Mouse (Mus musculus) MEL (cell line): ENCODE data around the gene Kcna7. TPM values are rescaled to one million over a fixed set of nuclear protein-coding genes. Genes with fewer than 3 reads are reported as not detected.
A peak's percentile ranks its signal among the peaks of the same experiment; 100 is the strongest.

Experiments used
- DNase-seq: peaks from one replicate; pipeline ENCODE4 v3.0.0; 2011; ENCODE audit warnings: low read depth, low spot score
- H3K27ac ChIP-seq: 2 replicates; pipeline ENCODE4 v1.5.1; 2012; ENCODE audit warnings: low read depth, mild to moderate bottlenecking, control low read depth, low read length, moderate library complexity; ENCODE audit not compliant: control insufficient read depth
- H3K27me3 ChIP-seq, 2 experiments: fragments of 150-350 bp in 1 of 2; sonication (generic) in 1 of 2; 2 replicates each; pipeline ENCODE4 v1.6.1; 2012; ENCODE audit warnings: low read length in 2 of 2, mild to moderate bottlenecking in 2 of 2, improper control_type of control experiment in 1 of 2, moderate library complexity in 1 of 2; ENCODE audit not compliant: insufficient read depth in 2 of 2, control insufficient read depth in 1 of 2
- H3K36me3 ChIP-seq, 2 experiments: 2 replicates each; pipeline ENCODE4 v1.6.1; 2012 to 2014; ENCODE audit warnings: low read length in 2 of 2, improper control_type of control experiment in 1 of 2, inconsistent platforms in 1 of 2, mild to moderate bottlenecking in 1 of 2; ENCODE audit not compliant: insufficient read depth in 2 of 2, control insufficient read depth in 1 of 2
- H3K4me1 ChIP-seq, 2 experiments: fragments of 150-350 bp in 1 of 2; sonication (generic) in 1 of 2; 2 replicates each; pipeline ENCODE4 v1.6.1; 2012; ENCODE audit warnings: low read length in 2 of 2, improper control_type of control experiment in 1 of 2, mild to moderate bottlenecking in 1 of 2; ENCODE audit not compliant: insufficient read depth in 2 of 2, control insufficient read depth in 1 of 2
- H3K4me3 ChIP-seq, 2 experiments: fragments of 150-350 bp in 1 of 2; sonication (generic) in 1 of 2; 2 replicates each; pipeline ENCODE4 v1.5.1; 2012; ENCODE audit warnings: low read depth in 2 of 2, low read length in 2 of 2, mild to moderate bottlenecking in 2 of 2, moderate library complexity in 2 of 2, control low read depth in 1 of 2, improper control_type of control experiment in 1 of 2; ENCODE audit not compliant: control insufficient read depth in 1 of 2, insufficient read depth in 1 of 2
- H3K79me2 ChIP-seq: 2 replicates; pipeline ENCODE4 v1.6.1; 2012; ENCODE audit warnings: mild to moderate bottlenecking, low read length, moderate library complexity; ENCODE audit not compliant: control insufficient read depth, poor library complexity, insufficient read depth
- H3K9ac ChIP-seq: 2 replicates; pipeline ENCODE4 v1.6.1; 2012; ENCODE audit warnings: low read depth, mild to moderate bottlenecking, control low read depth, low read length, moderate library complexity; ENCODE audit not compliant: control insufficient read depth, poor library complexity, severe bottlenecking
- H3K9me3 ChIP-seq: fragments of 150-350 bp; sonication (generic); replicated peaks from 2 replicates; pipeline ENCODE4 v1.6.1; 2012; ENCODE audit warnings: mild to moderate bottlenecking, low read length, improper control_type of control experiment, moderate library complexity; ENCODE audit not compliant: insufficient read depth
- BHLHE40 ChIP-seq: IDR thresholded peaks from 2 replicates; pipeline ENCODE4 v1.6.1; 2012; ENCODE audit warnings: low read depth, mild to moderate bottlenecking, inconsistent platforms, low read length, improper control_type of control experiment, borderline replicate concordance
- CHD1 ChIP-seq: IDR thresholded peaks from 2 replicates; pipeline ENCODE4 v1.6.1; 2012; ENCODE audit warnings: low read depth, mild to moderate bottlenecking, inconsistent platforms, low read length, improper control_type of control experiment
- CHD2 ChIP-seq: IDR thresholded peaks from 2 replicates; pipeline ENCODE4 v1.6.1; 2011; ENCODE audit warnings: low read length, improper control_type of control experiment
- CTCF ChIP-seq, 3 experiments: IDR thresholded peaks in 2 of 3; conservative IDR thresholded peaks in 1 of 3; 2 replicates each; pipeline ENCODE4 v1.5.1; 2011 to 2012; ENCODE audit warnings: low read length in 3 of 3, low read depth in 2 of 3, mild to moderate bottlenecking in 2 of 3, improper control_type of control experiment in 1 of 3, inconsistent platforms in 1 of 3, mixed read lengths in 1 of 3, moderate library complexity in 1 of 3; ENCODE audit not compliant: control insufficient read depth in 1 of 3, insufficient read depth in 1 of 3, poor library complexity in 1 of 3, severe bottlenecking in 1 of 3
- E2F4 ChIP-seq: IDR thresholded peaks from 2 replicates; pipeline ENCODE4 v1.6.1; 2011; ENCODE audit warnings: low read depth, low read length, improper control_type of control experiment, borderline replicate concordance
- ELF1 ChIP-seq: IDR thresholded peaks from 2 replicates; pipeline ENCODE4 v1.6.1; 2014; ENCODE audit warnings: low read depth, mild to moderate bottlenecking, inconsistent platforms, low read length, improper control_type of control experiment, moderate library complexity
- EP300 ChIP-seq, 2 experiments: IDR thresholded peaks; 2 replicates each; pipeline ENCODE4 v1.6.1; 2011; ENCODE audit warnings: improper control_type of control experiment in 2 of 2, low read length in 2 of 2, low read depth in 1 of 2, mild to moderate bottlenecking in 1 of 2
- ETS1 ChIP-seq: IDR thresholded peaks from 2 replicates; pipeline ENCODE4 v1.6.1; 2012; ENCODE audit warnings: low read depth, mild to moderate bottlenecking, inconsistent platforms, low read length, improper control_type of control experiment, moderate library complexity
- GATA1 ChIP-seq: IDR thresholded peaks from 2 replicates; pipeline ENCODE4 v1.6.1; 2011; ENCODE audit warnings: low read depth, low read length, improper control_type of control experiment
- HCFC1 ChIP-seq: IDR thresholded peaks from 2 replicates; pipeline ENCODE4 v1.6.1; 2012; ENCODE audit warnings: low read depth, mild to moderate bottlenecking, inconsistent platforms, low read length, improper control_type of control experiment, moderate library complexity
- JUND ChIP-seq: IDR thresholded peaks from 2 replicates; pipeline ENCODE4 v1.6.1; 2011; ENCODE audit warnings: low read depth, mild to moderate bottlenecking, improper control_type of control experiment, low read length
- MAFK ChIP-seq: IDR thresholded peaks from 2 replicates; pipeline ENCODE4 v1.6.1; 2011; ENCODE audit warnings: low read depth, mild to moderate bottlenecking, low read length, improper control_type of control experiment, borderline replicate concordance
- MAZ ChIP-seq: IDR thresholded peaks from 2 replicates; pipeline ENCODE4 v1.6.1; 2012; ENCODE audit warnings: low read depth, mild to moderate bottlenecking, inconsistent platforms, low read length, improper control_type of control experiment
- MYB ChIP-seq: IDR thresholded peaks from 2 replicates; pipeline ENCODE4 v1.6.1; 2011; ENCODE audit warnings: mild to moderate bottlenecking, low read depth, low read length, improper control_type of control experiment
- MYC ChIP-seq: IDR thresholded peaks from 2 replicates; pipeline ENCODE4 v1.6.1; 2011; ENCODE audit warnings: low read depth, mild to moderate bottlenecking, low read length, improper control_type of control experiment, moderate library complexity
- NRF1 ChIP-seq: IDR thresholded peaks from 2 replicates; pipeline ENCODE4 v1.6.1; 2014; ENCODE audit warnings: low read depth, mild to moderate bottlenecking, inconsistent platforms, low read length, improper control_type of control experiment, moderate library complexity; ENCODE audit not compliant: poor library complexity, insufficient read depth, severe bottlenecking
- POLR2A ChIP-seq, 2 experiments: IDR thresholded peaks; 2 replicates each; pipeline ENCODE4 v1.6.1; 2011 to 2012; ENCODE audit warnings: low read length in 2 of 2, mild to moderate bottlenecking in 2 of 2, control low read depth in 1 of 2, improper control_type of control experiment in 1 of 2, low read depth in 1 of 2, moderate library complexity in 1 of 2; ENCODE audit not compliant: control insufficient read depth in 1 of 2, insufficient read depth in 1 of 2, poor library complexity in 1 of 2
- POLR2AphosphoS2 ChIP-seq: IDR thresholded peaks from 2 replicates; pipeline ENCODE4 v1.6.1; 2011; ENCODE audit warnings: low read length, improper control_type of control experiment
- POLR2AphosphoS5 ChIP-seq: IDR thresholded peaks from 2 replicates; pipeline ENCODE4 v1.6.1; 2012; ENCODE audit warnings: low read depth, borderline replicate concordance, mild to moderate bottlenecking, inconsistent platforms, low read length, moderate library complexity, mixed read lengths
- RAD21 ChIP-seq: IDR thresholded peaks from 2 replicates; pipeline ENCODE4 v1.6.1; 2011; ENCODE audit warnings: mild to moderate bottlenecking, low read depth, low read length, improper control_type of control experiment
- RCOR1 ChIP-seq: IDR thresholded peaks from 2 replicates; pipeline ENCODE4 v1.6.1; 2012; ENCODE audit warnings: low read depth, mild to moderate bottlenecking, inconsistent platforms, low read length, improper control_type of control experiment
- SIN3A ChIP-seq: IDR thresholded peaks from 2 replicates; pipeline ENCODE4 v1.6.1; 2012; ENCODE audit warnings: low read length, improper control_type of control experiment, inconsistent platforms
- SMC3 ChIP-seq: IDR thresholded peaks from 2 replicates; pipeline ENCODE4 v1.6.1; 2011; ENCODE audit warnings: low read depth, low read length, improper control_type of control experiment
- TAL1 ChIP-seq: IDR thresholded peaks from 2 replicates; pipeline ENCODE4 v1.6.1; 2012; ENCODE audit warnings: mild to moderate bottlenecking, inconsistent platforms, low read length, moderate library complexity, mixed read lengths
- USF1 ChIP-seq: IDR thresholded peaks from 2 replicates; pipeline ENCODE4 v1.6.1; 2014; ENCODE audit warnings: low read depth, mild to moderate bottlenecking, inconsistent platforms, low read length, improper control_type of control experiment, moderate library complexity
- USF2 ChIP-seq, 2 experiments: IDR thresholded peaks; 2 replicates each; pipeline ENCODE4 v1.6.1; 2011 to 2012; ENCODE audit warnings: improper control_type of control experiment in 2 of 2, low read length in 2 of 2, borderline replicate concordance in 1 of 2, inconsistent platforms in 1 of 2, low read depth in 1 of 2, mild to moderate bottlenecking in 1 of 2; ENCODE audit not compliant: insufficient read depth in 1 of 2
- ZKSCAN1 ChIP-seq: IDR thresholded peaks from 2 replicates; pipeline ENCODE4 v1.6.1; 2012; ENCODE audit warnings: low read depth, mild to moderate bottlenecking, inconsistent platforms, low read length, improper control_type of control experiment, moderate library complexity
- polyA plus RNA-seq, 2 experiments: library from polyadenylated mRNA; stranded (reverse) in 1 of 2; unstranded in 1 of 2; fragments of >175 nt in 1 of 2; fragments of >200 nt in 1 of 2; gene quantifications; 2 replicates each; pipeline versions ENCODE4 v1.2.1 to v1.2.4; 2012; ENCODE audit warnings: low replicate concordance in 2 of 2, low read depth in 1 of 2; ENCODE audit not compliant: insufficient read length in 2 of 2, insufficient read depth in 1 of 2, missing spikeins in 1 of 2
- total RNA-seq: library from RNA; depleted of rRNA; stranded (reverse); fragments of 300-350 nt; gene quantifications from 2 replicates; pipeline ENCODE4 v1.2.3, GENCODE M21; 2012

Kcna7 gene
- total and polyA plus RNA-seq, 3 experiments: 0.06 TPM; not detected in 2

GRCm38 (mm10) chr7:45360404-45361125, 44.9 kb upstream of the Kcna7 start:
- Histone ChIP-seq H3K4me3 (peak overlapping the region; percentile 28 to 55), H3K9me3 (no peaks in the 10 kb centered on the region), H3K9ac (no peak overlapping the region), H3K4me1 (peaks cover 6 to 19% of the 10 kb centered on the region in 2 experiments), H3K36me3 (peaks cover 0 to 15% of the 10 kb centered on the region in 2 experiments; a peak in 2 of 4 replicates), H3K27me3 (no peaks in the 10 kb centered on the region), H3K79me2 (no peaks in the 10 kb centered on the region), H3K27ac (no peak overlapping the region)
- peak; percentile 75 for DNase-seq
- TF ChIP-seq POLR2AphosphoS2: no peak
- TF ChIP-seq CTCF (IDR thresholded peaks at IDR 0.05 in 2 of 3, conservative IDR thresholded peaks at IDR 0.05 in 1 of 3; ENCODE audit: control insufficient read depth in 1 of 3, insufficient read depth in 1 of 3, low read depth in 2 of 3, low read length in 3 of 3, poor library complexity in 1 of 3, severe bottlenecking in 1 of 3): no peak
- no peak for TF ChIP-seq JUND
- TF ChIP-seq POLR2AphosphoS5: no peak

GRCm38 (mm10) chr7:45361243-45361804, 44.1 kb upstream of the Kcna7 start:
- H3K36me3 ChIP-seq: peaks cover 0 to 15% of the 10 kb centered on the region in 2 experiments; a peak in 2 of 4 replicates
- H3K4me3 ChIP-seq: peak overlapping the region; percentile 55 to 58
- peaks cover 6 to 21% of the 10 kb centered on the region in 2 experiments for H3K4me1 ChIP-seq
- H3K9me3 ChIP-seq: no peaks in the 10 kb centered on the region
- no peaks in the 10 kb centered on the region for H3K27me3 ChIP-seq
- peak; percentile 99 for DNase-seq
- H3K9ac ChIP-seq: peak overlapping the region; percentile 67
- H3K27ac ChIP-seq: no peak overlapping the region
- no peaks in the 10 kb centered on the region; the same call in 1 of the 2 replicates for H3K79me2 ChIP-seq
- TF ChIP-seq POLR2AphosphoS5 (no peak), SIN3A (peak; percentile 68; the same call in 1 of the 2 replicates), E2F4 (no peak), USF1 (no peak), MYC (no peak), MAZ (peak; percentile 50; the same call in 1 of the 2 replicates), ETS1 (no peak), RCOR1 (no peak), CHD2 (no peak), EP300 (IDR thresholded peaks at IDR 0.05; ENCODE audit: low read depth in 1 of 2, low read length in 2 of 2) (no peak), TAL1 (no peak), NRF1 (peak; percentile 72), SMC3 (no peak), ELF1 (peak; percentile 60; the same call in 1 of the 2 replicates), ZKSCAN1 (no peak), RAD21 (no peak), GATA1 (no peak), BHLHE40 (no peak), CHD1 (no peak), USF2 (IDR thresholded peaks at IDR 0.05; ENCODE audit: borderline replicate concordance in 1 of 2, insufficient read depth in 1 of 2, low read depth in 1 of 2, low read length in 2 of 2) (no peak), POLR2AphosphoS2 (peak; percentile 69; the same call in 1 of the 2 replicates), MYB (no peak), POLR2A (IDR thresholded peaks at IDR 0.05; ENCODE audit: control insufficient read depth in 1 of 2, insufficient read depth in 1 of 2, low read depth in 1 of 2, low read length in 2 of 2, poor library complexity in 1 of 2) (peak; percentile 70 to 87), HCFC1 (no peak; the same call in 1 of the 2 replicates), JUND (no peak), MAFK (no peak), CTCF (IDR thresholded peaks at IDR 0.05 in 2 of 3, conservative IDR thresholded peaks at IDR 0.05 in 1 of 3; ENCODE audit: control insufficient read depth in 1 of 3, insufficient read depth in 1 of 3, low read depth in 2 of 3, low read length in 3 of 3, poor library complexity in 1 of 3, severe bottlenecking in 1 of 3) (no peak)
